Mouse (Mus musculus) layer of hippocampus, postnatal 36 days (tissue): Measurements from ENCODE around the gene Trp53tg5. TPM values are rescaled to one million over a fixed set of nuclear protein-coding genes. Genes with fewer than 3 reads are reported as not detected.
A peak's percentile ranks its signal among the peaks of the same experiment; 100 is the strongest.

Experiments used
- DNase-seq, 2 experiments: peaks; one replicate each; pipeline ENCODE4 v3.0.0; 2022
- total RNA-seq, 2 experiments: library from RNA; stranded (reverse); gene quantifications; 2 replicates each; pipeline ENCODE4 v1.2.3; 2021

Trp53tg5 gene
- total RNA-seq, 2 experiments from 2014 or later, result not detected

- DNase-seq, result no peak
Observed at GRCm38 (mm10) chr2:164449341-164450042, 24.0 kb downstream of the Trp53tg5 start.

GRCm38 (mm10) chr2:164448921-164449320, 24.6 kb downstream of the Trp53tg5 start:
- no peak for DNase-seq

- no peak for DNase-seq
Observed at GRCm38 (mm10) chr2:164448140-164448539, 25.4 kb downstream of the Trp53tg5 start.

- no peak for DNase-seq
Observed at GRCm38 (mm10) chr2:164446086-164446469, 27.4 kb downstream of the Trp53tg5 start.

GRCm38 (mm10) chr2:164445399-164446085, 28.0 kb downstream of the Trp53tg5 start:
- DNase-seq, result no peak

GRCm38 (mm10) chr2:164444701-164445100, 28.8 kb downstream of the Trp53tg5 start:
- DNase-seq, result no peak

- DNase-seq, result no peak
Observed at GRCm38 (mm10) chr2:164443460-164444000, 30.0 kb downstream of the Trp53tg5 start, which contains the start of gene Sdc4. Gene Sdc4 (minus strand): TSS chr2:164443887.

GRCm38 (mm10) chr2:164443051-164443437, 30.5 kb downstream of the Trp53tg5 start:
- DNase-seq, result peak; percentile 74 to 75

GRCm38 (mm10) chr2:164442315-164443050, 31.0 kb downstream of the Trp53tg5 start:
- DNase-seq, result no peak

GRCm38 (mm10) chr2:164441731-164442130, 31.8 kb downstream of the Trp53tg5 start:
- DNase-seq, result no peak

GRCm38 (mm10) chr2:164441155-164441554, 32.4 kb downstream of the Trp53tg5 start:
- DNase-seq, result no peak

- no peak for DNase-seq
Observed at GRCm38 (mm10) chr2:164440314-164440713, 33.2 kb downstream of the Trp53tg5 start.

GRCm38 (mm10) chr2:164439001-164439421, 34.5 kb downstream of the Trp53tg5 start:
- peak; percentile 58 to 64 for DNase-seq

GRCm38 (mm10) chr2:164438257-164438656, 35.3 kb downstream of the Trp53tg5 start:
- no peak for DNase-seq

GRCm38 (mm10) chr2:164437710-164438109, 35.8 kb downstream of the Trp53tg5 start:
- no peak for DNase-seq

- no peak for DNase-seq
Observed at GRCm38 (mm10) chr2:164436961-164437360, 36.6 kb downstream of the Trp53tg5 start.

GRCm38 (mm10) chr2:164436215-164436913, 37.2 kb downstream of the Trp53tg5 start:
- peak; percentile 50 to 55 for DNase-seq

GRCm38 (mm10) chr2:164435216-164436090, 38.1 kb downstream of the Trp53tg5 start:
- DNase-seq, result no peak

GRCm38 (mm10) chr2:164434681-164435080, 38.8 kb downstream of the Trp53tg5 start:
- no peak for DNase-seq

- DNase-seq, result no peak
Observed at GRCm38 (mm10) chr2:164433278-164433895, 40.1 kb downstream of the Trp53tg5 start.
